Mouse (Mus musculus) E14TG2a.4 (cell line): ENCODE data around the gene Fcgr4.
A peak's percentile ranks its signal among the peaks of the same experiment; 100 is the strongest.

ENCODE experiments used
- H3K27me3 ChIP-seq: 2 replicates; pipeline ENCODE4 v1.6.1; 2014; ENCODE audit warnings: low read length, control low read depth; ENCODE audit not compliant: insufficient read depth
- H3K36me3 ChIP-seq: 2 replicates; pipeline ENCODE4 v1.6.1; 2014; ENCODE audit warnings: low read length, control low read depth; ENCODE audit not compliant: insufficient read depth
- H3K4me1 ChIP-seq: replicated peaks from 2 replicates; pipeline ENCODE4 v1.6.1; 2014; ENCODE audit warnings: low read depth, low read length, control low read depth
- H3K4me3 ChIP-seq: replicated peaks from 2 replicates; pipeline ENCODE4 v1.5.1; 2014; ENCODE audit warnings: mild to moderate bottlenecking, low read length
- H3K9me3 ChIP-seq: 2 replicates; pipeline ENCODE4 v1.6.1; 2014; ENCODE audit warnings: low read length, control low read depth
- CTCF ChIP-seq: conservative IDR thresholded peaks from 2 replicates; pipeline ENCODE4 v1.5.1; 2014; ENCODE audit warnings: low read length
- NANOG ChIP-seq: IDR thresholded peaks from 2 replicates; pipeline ENCODE4 v1.6.1; 2014; ENCODE audit warnings: borderline replicate concordance, low read length, mixed read lengths
- POU5F1 ChIP-seq: IDR thresholded peaks from 2 replicates; pipeline ENCODE4 v1.6.1; 2014; ENCODE audit warnings: low read length, borderline replicate concordance

Gene Fcgr4

DNA sequence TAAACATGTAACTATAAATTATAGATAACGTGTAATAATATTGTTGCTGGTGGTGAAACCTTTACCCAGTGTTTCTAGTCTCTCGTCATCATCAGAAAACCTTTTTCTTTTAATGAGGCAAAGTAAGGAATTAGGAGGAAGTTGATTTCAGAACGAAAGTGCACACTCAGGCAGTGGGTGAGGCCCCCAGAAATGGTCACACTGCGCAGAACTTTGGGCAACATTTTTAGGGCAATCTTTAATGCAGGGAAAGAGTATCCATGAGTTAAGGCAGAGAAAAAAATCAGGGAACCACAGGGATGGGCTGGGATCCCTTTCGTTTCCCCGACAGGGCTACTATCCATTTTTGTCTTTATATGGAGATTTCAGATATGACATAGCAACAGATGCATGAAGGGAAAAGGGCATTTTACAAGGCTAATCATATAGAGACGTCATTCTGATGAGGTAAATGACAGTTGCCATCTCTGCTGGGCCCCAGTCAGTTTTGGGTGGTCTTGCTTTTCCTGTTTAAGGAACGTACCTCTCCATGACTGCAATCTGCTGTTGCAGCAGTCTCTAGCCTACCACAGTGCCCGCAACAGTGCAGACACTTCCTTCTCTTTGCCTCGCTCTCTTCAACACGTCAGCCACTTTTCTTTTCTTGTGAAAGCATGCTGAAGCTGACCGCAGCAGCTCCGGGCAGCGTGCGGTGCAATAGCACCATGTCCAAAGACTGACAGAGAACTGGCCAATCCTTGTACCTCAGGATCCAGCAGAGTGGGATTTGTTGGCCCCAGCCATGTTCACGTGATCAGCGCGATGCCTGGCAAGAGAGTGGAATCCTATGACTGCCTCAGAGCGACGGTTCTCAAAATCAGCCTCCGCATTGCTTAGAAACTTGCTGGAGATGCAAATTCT lies 20.7 kb upstream of the Fcgr4 start:
- TF ChIP-seq CTCF (no peak), NANOG (no peak), POU5F1 (no peak)
- peaks cover 6% of the 10 kb centered on the region; the same call in 1 of the 2 replicates for H3K27me3 ChIP-seq
- H3K4me3 ChIP-seq: peak overlapping the region; percentile 54

GRCm38 (mm10) chr1:170999811-171000210 lies 18.9 kb upstream of the Fcgr4 start:
- H3K4me3 ChIP-seq: no peak overlapping the region
- H3K9me3 ChIP-seq: no peaks in the 10 kb centered on the region
- peaks cover 6% of the 10 kb centered on the region; the same call in 1 of the 2 replicates for H3K27me3 ChIP-seq
- TF ChIP-seq POU5F1 (no peak), NANOG (no peak), CTCF (no peak)
- no peaks in the 10 kb centered on the region for H3K36me3 ChIP-seq
- peaks cover 10% of the 10 kb centered on the region for H3K4me1 ChIP-seq

More for the DNA sequence above, 20.7 kb upstream of the Fcgr4 start:
- no peaks in the 10 kb centered on the region for H3K36me3 ChIP-seq
- H3K9me3 ChIP-seq: no peaks in the 10 kb centered on the region
- peaks cover 10% of the 10 kb centered on the region for H3K4me1 ChIP-seq

- Histone ChIP-seq H3K27me3 (no peaks in the 10 kb centered on the region), H3K4me3 (no peak overlapping the region), H3K36me3 (no peaks in the 10 kb centered on the region), H3K9me3 (no peaks in the 10 kb centered on the region), H3K4me1 (no peaks in the 10 kb centered on the region)
- TF ChIP-seq NANOG (no peak), POU5F1 (no peak), CTCF (no peak)
Observed at GRCm38 (mm10) chr1:171005081-171005480, 13.6 kb upstream of the Fcgr4 start.

- Histone ChIP-seq H3K36me3 (no peaks in the 10 kb centered on the region), H3K4me1 (no peaks in the 10 kb centered on the region), H3K9me3 (no peaks in the 10 kb centered on the region), H3K4me3 (no peak overlapping the region), H3K27me3 (no peaks in the 10 kb centered on the region)
- no peak for TF ChIP-seq POU5F1
- TF ChIP-seq CTCF: no peak
- TF ChIP-seq NANOG: no peak
Observed at GRCm38 (mm10) chr1:171005586-171005985, 13.1 kb upstream of the Fcgr4 start.

- H3K36me3 ChIP-seq: no peaks in the 10 kb centered on the region
- TF ChIP-seq CTCF (no peak), NANOG (no peak), POU5F1 (no peak)
Observed at GRCm38 (mm10) chr1:171006335-171006734, 12.4 kb upstream of the Fcgr4 start.

GRCm38 (mm10) chr1:171006905-171007304 lies 11.8 kb upstream of the Fcgr4 start:
- no peaks in the 10 kb centered on the region for H3K4me1 ChIP-seq
- no peaks in the 10 kb centered on the region for H3K27me3 ChIP-seq
- H3K36me3 ChIP-seq: no peaks in the 10 kb centered on the region
- TF ChIP-seq NANOG (no peak), CTCF (peak; percentile 71), POU5F1 (no peak)
- H3K4me3 ChIP-seq: no peak overlapping the region
- H3K9me3 ChIP-seq: no peaks in the 10 kb centered on the region

More at GRCm38 (mm10) chr1:171006335-171006734, 12.4 kb upstream of the Fcgr4 start:
- Histone ChIP-seq H3K4me1 (no peaks in the 10 kb centered on the region), H3K27me3 (no peaks in the 10 kb centered on the region), H3K9me3 (no peaks in the 10 kb centered on the region), H3K4me3 (no peak overlapping the region)

DNA sequence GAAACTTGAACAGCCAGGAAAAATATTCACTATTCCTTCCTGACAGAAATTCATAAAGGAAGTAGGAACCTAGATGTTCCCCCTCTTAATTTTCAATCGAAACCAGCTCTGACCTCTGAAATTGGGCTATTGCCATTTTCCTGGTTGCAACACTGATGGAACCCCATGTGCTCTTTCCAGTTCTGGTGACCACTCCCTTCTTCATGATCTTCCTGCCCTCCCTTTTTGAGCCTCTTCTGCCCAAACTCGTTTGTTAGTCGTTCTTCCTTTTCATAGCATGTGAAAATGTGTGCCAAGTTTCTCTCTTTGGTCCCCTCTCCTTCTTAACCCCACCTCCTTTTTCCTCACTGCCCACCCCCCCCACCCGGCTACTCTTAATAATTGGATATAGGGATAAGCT lies 7.0 kb upstream of the Fcgr4 start:
- TF ChIP-seq POU5F1 (no peak), NANOG (no peak), CTCF (no peak)
- H3K9me3 ChIP-seq: peaks cover 3% of the 10 kb centered on the region; the same call in 1 of the 2 replicates
- no peaks in the 10 kb centered on the region for H3K36me3 ChIP-seq
- no peak overlapping the region for H3K4me3 ChIP-seq
- no peaks in the 10 kb centered on the region for H3K4me1 ChIP-seq
- no peaks in the 10 kb centered on the region for H3K27me3 ChIP-seq

DNA sequence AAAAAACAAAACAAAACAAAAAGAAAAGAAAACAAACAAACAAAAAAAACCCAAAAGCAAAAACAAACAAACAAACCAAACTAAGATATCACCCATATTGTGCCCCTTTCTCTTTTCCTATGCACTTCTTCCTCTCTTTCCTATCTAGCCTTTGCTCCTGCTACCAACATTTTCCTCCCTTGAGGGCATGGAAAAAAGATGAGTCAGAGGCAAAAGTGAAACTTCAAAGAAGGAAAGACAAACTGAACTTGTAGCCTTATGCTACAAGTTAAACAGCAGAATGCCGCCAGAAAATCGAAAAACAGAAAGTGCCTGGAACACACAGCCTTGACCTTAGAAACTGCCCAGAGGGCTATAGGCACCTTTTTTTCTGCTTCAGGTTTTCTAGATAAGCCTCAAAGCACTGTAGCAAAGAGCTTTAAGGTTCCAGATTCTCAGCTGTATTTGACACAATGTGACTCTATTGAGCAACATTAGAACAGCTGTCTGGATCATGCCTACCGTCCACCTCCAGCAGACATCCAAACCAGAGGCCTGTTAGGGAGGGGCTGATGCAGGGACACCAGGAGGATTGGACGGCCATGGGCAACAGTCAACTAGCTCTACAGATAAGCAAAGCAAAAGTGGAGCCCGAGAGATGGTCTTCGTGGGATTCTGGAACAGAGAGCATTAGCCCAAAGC lies 1.9 kb upstream of the Fcgr4 start:
- no peak for TF ChIP-seq POU5F1
- TF ChIP-seq NANOG: no peak
- TF ChIP-seq CTCF: no peak
- Histone ChIP-seq H3K4me1 (no peaks in the 10 kb centered on the region), H3K36me3 (no peaks in the 10 kb centered on the region), H3K27me3 (peaks cover 3% of the 10 kb centered on the region; the same call in 1 of the 2 replicates), H3K9me3 (peaks cover 3% of the 10 kb centered on the region; the same call in 1 of the 2 replicates), H3K4me3 (no peak overlapping the region)
